Mouse (Mus musculus) thymus, adult 2 months (tissue): ENCODE data around the gene Kat6b.

Source experiments
- CTCF ChIP-seq: fragments of 200-500 bp; IDR thresholded peaks from 2 replicates; pipeline ENCODE4 v1.5.1; 2012; ENCODE audit warnings: mild to moderate bottlenecking, control low read depth, low read length, moderate library complexity, borderline replicate concordance; ENCODE audit not compliant: control insufficient read depth, poor library complexity, insufficient read depth; ENCODE audit errors: extremely low read depth
- POLR2A ChIP-seq: fragments of 200-500 bp; IDR thresholded peaks from 2 replicates; pipeline ENCODE4 v1.6.1; 2012; ENCODE audit warnings: mild to moderate bottlenecking, low read length, control low read depth, moderate library complexity; ENCODE audit not compliant: control insufficient read depth, poor library complexity, insufficient read depth; ENCODE audit errors: extremely low read depth

DNA sequence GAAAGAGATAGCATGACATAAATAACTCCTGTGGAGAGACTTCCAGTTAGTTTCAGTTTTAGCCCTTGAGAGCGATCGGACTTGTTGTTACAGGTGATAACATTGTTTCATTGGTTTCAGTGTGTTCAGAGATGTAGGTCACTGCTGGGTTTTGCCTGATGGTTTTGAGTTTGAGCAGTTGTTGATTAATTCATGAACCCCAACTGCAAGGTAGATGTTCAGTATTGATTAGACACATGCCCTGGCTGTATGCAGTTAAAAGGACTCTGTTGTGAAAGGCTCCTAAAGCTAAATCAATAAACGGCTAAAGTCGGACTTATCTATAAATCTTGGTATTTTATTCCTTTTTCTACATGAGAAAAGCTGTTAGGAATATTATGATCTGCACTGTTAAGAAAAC lies 109.0 kb downstream of the Kat6b start:
- no peak for TF ChIP-seq POLR2A
- no peak for TF ChIP-seq CTCF
